Mouse (Mus musculus): ENCODE data around the gene Pcnt. TPM values are rescaled to one million over a fixed set of nuclear protein-coding genes. Genes with fewer than 3 reads are reported as not detected.

Pcnt gene
- polyA plus RNA-seq, 1 experiment from 2014 or later, result 8.7 TPM

DNA sequence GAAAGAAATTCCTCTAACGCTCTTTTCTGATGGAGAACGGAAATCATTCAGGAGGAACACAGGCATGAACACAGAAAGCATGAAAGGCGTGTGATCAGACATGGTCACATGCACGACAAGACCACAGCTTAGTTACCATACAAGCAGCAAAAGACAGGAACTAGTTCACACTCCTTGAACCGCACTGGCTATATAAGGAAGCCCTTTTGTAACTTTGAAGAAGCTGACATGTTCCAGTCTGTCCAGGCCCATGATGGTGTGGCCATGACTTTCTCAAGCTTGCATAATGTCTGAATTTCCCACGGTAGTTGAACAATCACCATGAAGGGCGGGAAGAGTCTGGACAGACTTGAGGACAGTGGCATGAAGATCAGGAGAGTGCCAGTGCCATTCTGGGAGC lies 16.9 kb downstream of the Pcnt start:
- Histone ChIP-seq H3K27ac (ENCODE audit: low read length) (no peak overlapping the region), H3K9ac (replicated peaks; ENCODE audit: low read depth, low read length) (no peak overlapping the region), H3K4me2 (ENCODE audit: low read length) (no peak overlapping the region), H3K27me3 (replicated peaks; ENCODE audit: control insufficient read depth, insufficient read depth, low read length) (no peaks in the 10 kb centered on the region), H3K4me1 (replicated peaks; ENCODE audit: control insufficient read depth, insufficient read depth, low read length) (no peaks in the 10 kb centered on the region), H3K4me3 (replicated peaks; ENCODE audit: low read length) (no peak overlapping the region), H3K36me3 (ENCODE audit: control insufficient read depth, insufficient read depth) (peaks cover 28% of the 10 kb centered on the region), H3K9me3 (ENCODE audit: control insufficient read depth, low read length) (no peaks in the 10 kb centered on the region)
- WGBS, result 94% methylated on average over 7 of the region's 7 CpGs
- ATAC-seq, result no peak

DNA sequence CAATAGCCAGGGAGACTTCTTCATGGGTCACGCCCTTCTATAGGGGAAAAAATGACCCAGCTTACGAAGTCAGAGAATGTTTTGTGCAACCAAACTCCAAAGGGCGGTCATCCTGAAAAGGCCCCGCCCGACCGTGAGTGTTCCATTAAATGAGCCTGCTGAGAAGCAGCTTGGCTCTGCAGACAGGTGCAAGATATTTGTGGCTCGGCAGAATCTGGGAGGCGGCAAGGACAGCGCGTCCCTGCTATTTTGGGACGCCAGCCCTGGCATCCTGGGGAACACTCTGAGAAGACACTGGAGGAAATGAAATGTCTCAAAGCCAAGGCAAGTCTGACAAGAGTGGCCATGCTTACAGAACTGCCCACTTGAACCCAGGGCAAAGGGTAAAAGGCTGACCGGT lies 25.8 kb downstream of the Pcnt start:
- Histone ChIP-seq H3K4me3 (replicated peaks; ENCODE audit: low read length) (no peak overlapping the region), H3K36me3 (ENCODE audit: control insufficient read depth, insufficient read depth) (peaks cover 33% of the 10 kb centered on the region), H3K4me1 (replicated peaks; ENCODE audit: control insufficient read depth, insufficient read depth, low read length) (no peaks in the 10 kb centered on the region), H3K4me2 (ENCODE audit: low read length) (no peak overlapping the region), H3K9me3 (ENCODE audit: control insufficient read depth, low read length) (no peaks in the 10 kb centered on the region), H3K27ac (ENCODE audit: low read length) (no peak overlapping the region), H3K27me3 (replicated peaks; ENCODE audit: control insufficient read depth, insufficient read depth, low read length) (no peaks in the 10 kb centered on the region), H3K9ac (replicated peaks; ENCODE audit: low read depth, low read length) (no peak overlapping the region)
- 88% methylated on average over 12 of the region's 12 CpGs for WGBS
- no peak for ATAC-seq

DNA sequence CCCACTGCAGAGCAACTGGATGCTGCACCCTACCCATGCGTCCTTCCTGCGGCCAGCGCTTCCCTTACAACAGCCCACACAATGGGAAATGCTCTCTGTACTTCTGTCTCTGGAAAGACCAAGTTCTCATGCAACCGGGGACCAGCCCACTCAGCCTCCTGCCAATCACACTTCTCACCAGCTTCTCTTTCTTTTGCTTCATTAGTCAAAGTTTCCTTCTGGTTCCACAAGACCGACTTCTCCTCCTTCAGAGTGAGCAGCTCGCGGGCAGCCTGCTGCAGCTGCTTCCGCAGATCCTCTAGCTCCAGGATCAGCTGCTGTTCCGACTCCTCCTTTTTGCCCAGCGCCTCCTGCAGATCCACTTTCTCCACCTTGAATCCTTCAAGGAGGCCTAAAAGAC lies 34.1 kb downstream of the Pcnt start:
- ATAC-seq, result no peak
- Histone ChIP-seq H3K36me3 (ENCODE audit: control insufficient read depth, insufficient read depth) (peaks cover 29% of the 10 kb centered on the region), H3K4me1 (replicated peaks; ENCODE audit: control insufficient read depth, insufficient read depth, low read length) (no peaks in the 10 kb centered on the region), H3K9me3 (ENCODE audit: control insufficient read depth, low read length) (no peaks in the 10 kb centered on the region), H3K27me3 (replicated peaks; ENCODE audit: control insufficient read depth, insufficient read depth, low read length) (no peaks in the 10 kb centered on the region), H3K4me3 (replicated peaks; ENCODE audit: low read length) (no peak overlapping the region), H3K27ac (ENCODE audit: low read length) (no peak overlapping the region), H3K9ac (replicated peaks; ENCODE audit: low read depth, low read length) (no peak overlapping the region), H3K4me2 (ENCODE audit: low read length) (no peak overlapping the region)
- 94% methylated on average over 10 of the region's 10 CpGs for WGBS

DNA sequence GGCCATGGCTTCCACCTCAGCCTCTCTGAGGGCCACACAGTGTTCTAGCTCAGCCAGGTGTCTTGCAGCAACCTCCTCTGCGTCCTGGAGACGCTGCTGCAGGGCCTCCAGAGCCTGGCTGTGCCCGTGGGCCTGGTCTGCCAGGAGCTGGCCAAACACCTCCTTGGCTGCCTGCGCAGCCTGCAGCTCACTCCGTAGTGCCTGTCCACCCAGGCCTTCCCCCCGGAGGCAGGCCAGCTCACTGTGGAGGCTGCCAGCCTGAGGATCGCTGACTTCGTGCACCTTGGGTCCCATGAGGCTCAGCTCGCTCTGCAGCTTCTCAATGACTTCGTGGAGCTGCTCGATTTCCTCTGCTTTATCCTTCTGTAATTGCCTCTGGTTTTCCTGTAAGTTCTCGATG lies 50.0 kb downstream of the Pcnt start:
- WGBS, result 92% methylated on average over 12 of the region's 12 CpGs
- H3K9ac ChIP-seq (replicated peaks; ENCODE audit: low read depth, low read length), result no peak overlapping the region

DNA sequence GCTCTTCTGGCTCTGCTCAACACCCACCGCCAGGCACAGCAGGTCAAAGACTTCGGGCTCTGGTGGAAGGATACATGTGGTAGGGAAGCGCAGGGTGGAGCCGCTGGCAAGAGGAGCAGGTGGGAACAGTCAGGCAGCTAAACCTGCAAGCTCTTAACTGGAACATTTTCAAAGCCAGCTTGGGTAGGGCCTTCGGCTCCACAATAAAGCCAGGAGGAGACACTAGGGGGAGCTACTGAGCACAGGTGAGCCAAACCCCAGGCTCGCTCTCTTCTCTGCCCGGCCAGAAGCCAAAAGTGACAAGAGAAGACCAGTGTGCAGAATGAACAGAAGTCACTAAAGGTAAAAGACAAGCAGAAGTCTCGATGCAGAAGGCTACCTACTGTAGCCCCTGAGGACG lies 50.8 kb downstream of the Pcnt start:
- Histone ChIP-seq H3K27ac (ENCODE audit: low read length) (no peak overlapping the region), H3K9ac (replicated peaks; ENCODE audit: low read depth, low read length) (no peak overlapping the region), H3K9me3 (ENCODE audit: control insufficient read depth, low read length) (no peaks in the 10 kb centered on the region), H3K4me3 (replicated peaks; ENCODE audit: low read length) (no peak overlapping the region), H3K27me3 (replicated peaks; ENCODE audit: control insufficient read depth, insufficient read depth, low read length) (no peaks in the 10 kb centered on the region), H3K36me3 (ENCODE audit: control insufficient read depth, insufficient read depth) (peaks cover 10% of the 10 kb centered on the region), H3K4me1 (replicated peaks; ENCODE audit: control insufficient read depth, insufficient read depth, low read length) (no peaks in the 10 kb centered on the region), H3K4me2 (ENCODE audit: low read length) (no peak overlapping the region)
- ATAC-seq, result no peak
- 83% methylated on average over 9 of the region's 9 CpGs for WGBS

More for the DNA sequence above, 50.0 kb downstream of the Pcnt start:
- no peak overlapping the region for H3K4me2 ChIP-seq (ENCODE audit: low read length)
- no peak overlapping the region for H3K4me3 ChIP-seq (replicated peaks; ENCODE audit: low read length)
- no peak overlapping the region for H3K27ac ChIP-seq (ENCODE audit: low read length)
- no peaks in the 10 kb centered on the region for H3K27me3 ChIP-seq (replicated peaks; ENCODE audit: control insufficient read depth, insufficient read depth, low read length)
- H3K9me3 ChIP-seq (ENCODE audit: control insufficient read depth, low read length), result no peaks in the 10 kb centered on the region
- H3K4me1 ChIP-seq (replicated peaks; ENCODE audit: control insufficient read depth, insufficient read depth, low read length), result no peaks in the 10 kb centered on the region
- no peak for ATAC-seq
- peaks cover 9% of the 10 kb centered on the region; the same call in 1 of the 2 replicates for H3K36me3 ChIP-seq (ENCODE audit: control insufficient read depth, insufficient read depth)

DNA sequence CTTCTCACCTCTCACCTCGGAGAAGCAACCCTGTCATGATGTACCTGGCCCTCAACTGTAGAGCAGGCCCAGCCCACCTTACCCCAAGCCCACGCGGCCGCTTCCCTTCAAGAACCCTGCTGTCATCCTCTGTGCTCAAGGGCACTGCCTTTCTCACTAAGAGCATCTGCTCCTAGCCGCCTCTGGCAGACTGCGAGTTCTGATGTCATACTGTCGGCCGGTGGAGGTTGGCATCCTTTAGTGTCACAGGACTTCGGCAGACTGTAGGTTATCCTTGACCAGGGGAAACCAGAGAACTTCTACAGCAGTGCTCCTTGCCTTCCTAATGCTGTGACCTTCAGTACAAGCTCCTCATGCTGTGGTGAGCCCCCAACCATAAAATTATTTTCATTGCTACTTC lies 51.4 kb downstream of the Pcnt start:
- no peaks in the 10 kb centered on the region for H3K4me1 ChIP-seq (replicated peaks; ENCODE audit: control insufficient read depth, insufficient read depth, low read length)
- WGBS, result 96% methylated on average over 9 of the region's 9 CpGs
- no peak overlapping the region for H3K4me3 ChIP-seq (replicated peaks; ENCODE audit: low read length)
- H3K36me3 ChIP-seq (ENCODE audit: control insufficient read depth, insufficient read depth), result peaks cover 12% of the 10 kb centered on the region
- H3K9ac ChIP-seq (replicated peaks; ENCODE audit: low read depth, low read length), result no peak overlapping the region
- ATAC-seq, result no peak
- no peak overlapping the region for H3K27ac ChIP-seq (ENCODE audit: low read length)
- no peak overlapping the region for H3K4me2 ChIP-seq (ENCODE audit: low read length)
- H3K27me3 ChIP-seq (replicated peaks; ENCODE audit: control insufficient read depth, insufficient read depth, low read length), result no peaks in the 10 kb centered on the region
- H3K9me3 ChIP-seq (ENCODE audit: control insufficient read depth, low read length), result no peaks in the 10 kb centered on the region

DNA sequence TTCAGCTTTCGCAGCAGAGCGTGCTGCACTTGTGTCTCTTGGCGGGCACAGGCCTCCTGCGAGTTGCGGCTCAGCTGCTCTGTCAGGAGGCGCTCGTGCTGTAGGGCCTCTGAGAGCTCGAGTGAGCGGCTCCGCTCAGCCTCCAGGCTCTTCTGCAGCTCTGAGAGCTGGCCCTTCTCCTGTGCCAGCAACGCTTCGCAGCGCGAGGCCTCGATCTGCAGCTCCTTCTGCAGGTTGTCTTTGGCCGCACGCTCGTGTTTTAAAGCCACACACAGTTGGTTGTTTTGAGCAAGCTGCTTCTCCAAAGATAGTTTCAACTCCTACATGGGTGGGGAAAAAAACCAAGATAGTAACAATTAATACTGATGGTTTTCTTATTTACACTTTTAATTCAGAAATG lies 67.6 kb downstream of the Pcnt start:
- Histone ChIP-seq H3K27me3 (replicated peaks; ENCODE audit: control insufficient read depth, insufficient read depth, low read length) (no peaks in the 10 kb centered on the region), H3K4me3 (replicated peaks; ENCODE audit: low read length) (no peak overlapping the region), H3K4me2 (ENCODE audit: low read length) (no peak overlapping the region), H3K9me3 (ENCODE audit: control insufficient read depth, low read length) (no peaks in the 10 kb centered on the region), H3K9ac (replicated peaks; ENCODE audit: low read depth, low read length) (no peak overlapping the region), H3K27ac (ENCODE audit: low read length) (no peak overlapping the region), H3K36me3 (ENCODE audit: control insufficient read depth, insufficient read depth) (peaks cover 12% of the 10 kb centered on the region), H3K4me1 (replicated peaks; ENCODE audit: control insufficient read depth, insufficient read depth, low read length) (no peaks in the 10 kb centered on the region)
- WGBS, result 94% methylated on average over 18 of the region's 18 CpGs
- ATAC-seq, result no peak

DNA sequence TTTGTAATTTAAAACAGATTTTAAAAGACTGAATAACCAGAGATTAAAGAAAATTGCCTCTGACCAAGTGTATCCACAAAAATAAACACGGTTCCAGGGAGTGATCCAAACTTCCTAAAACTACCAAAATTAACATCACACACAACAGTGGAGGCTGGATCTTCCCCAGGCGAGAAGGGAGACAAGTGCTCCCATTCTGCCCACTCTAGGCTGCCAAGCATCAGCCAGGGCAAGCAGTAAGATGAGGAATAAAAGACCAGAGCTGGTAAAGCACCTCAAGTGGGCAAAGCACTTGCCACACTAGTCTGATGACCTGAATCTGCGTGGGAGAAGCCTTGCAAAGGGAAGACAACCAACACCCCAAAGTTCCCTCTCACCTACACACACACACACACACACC lies 70.8 kb downstream of the Pcnt start:
- H3K27ac ChIP-seq (ENCODE audit: low read length), result no peak overlapping the region
- H3K9me3 ChIP-seq (ENCODE audit: control insufficient read depth, low read length), result no peaks in the 10 kb centered on the region
- peaks cover 12% of the 10 kb centered on the region for H3K36me3 ChIP-seq (ENCODE audit: control insufficient read depth, insufficient read depth)
- H3K4me3 ChIP-seq (replicated peaks; ENCODE audit: low read length), result no peak overlapping the region
- WGBS, result 74% methylated on average over 3 of the region's 3 CpGs
- no peaks in the 10 kb centered on the region for H3K27me3 ChIP-seq (replicated peaks; ENCODE audit: control insufficient read depth, insufficient read depth, low read length)
- ATAC-seq, result no peak
- no peak overlapping the region for H3K9ac ChIP-seq (replicated peaks; ENCODE audit: low read depth, low read length)
- H3K4me1 ChIP-seq (replicated peaks; ENCODE audit: control insufficient read depth, insufficient read depth, low read length), result no peaks in the 10 kb centered on the region
- H3K4me2 ChIP-seq (ENCODE audit: low read length), result no peak overlapping the region

DNA sequence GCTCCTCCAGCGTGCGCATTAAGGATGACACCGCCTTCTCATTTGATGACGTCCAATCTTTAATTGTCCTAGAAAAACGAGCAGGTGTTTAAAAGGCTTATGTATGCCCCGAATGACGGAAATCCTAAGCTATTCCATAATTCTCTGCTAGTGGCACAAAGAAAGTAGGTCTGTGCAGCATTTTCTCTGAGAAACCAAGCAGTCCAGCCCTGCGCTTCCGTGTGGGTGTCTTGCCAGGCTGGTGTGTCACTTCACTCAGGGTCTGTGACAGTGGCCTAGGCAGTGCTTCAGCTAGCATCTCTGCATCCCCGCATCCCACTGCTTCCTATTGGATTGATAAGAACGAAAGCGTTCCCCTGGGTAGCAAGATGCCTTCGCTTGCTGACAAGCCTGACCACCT lies 73.8 kb downstream of the Pcnt start:
- Histone ChIP-seq H3K36me3 (ENCODE audit: control insufficient read depth, insufficient read depth) (peaks cover 6% of the 10 kb centered on the region; the same call in 1 of the 2 replicates), H3K9me3 (ENCODE audit: control insufficient read depth, low read length) (no peaks in the 10 kb centered on the region), H3K9ac (replicated peaks; ENCODE audit: low read depth, low read length) (no peak overlapping the region), H3K4me3 (replicated peaks; ENCODE audit: low read length) (no peak overlapping the region), H3K27me3 (replicated peaks; ENCODE audit: control insufficient read depth, insufficient read depth, low read length) (no peaks in the 10 kb centered on the region), H3K27ac (ENCODE audit: low read length) (no peak overlapping the region), H3K4me2 (ENCODE audit: low read length) (no peak overlapping the region), H3K4me1 (replicated peaks; ENCODE audit: control insufficient read depth, insufficient read depth, low read length) (no peaks in the 10 kb centered on the region)
- WGBS, result 92% methylated on average over 13 of the region's 13 CpGs
- ATAC-seq, result no peak

DNA sequence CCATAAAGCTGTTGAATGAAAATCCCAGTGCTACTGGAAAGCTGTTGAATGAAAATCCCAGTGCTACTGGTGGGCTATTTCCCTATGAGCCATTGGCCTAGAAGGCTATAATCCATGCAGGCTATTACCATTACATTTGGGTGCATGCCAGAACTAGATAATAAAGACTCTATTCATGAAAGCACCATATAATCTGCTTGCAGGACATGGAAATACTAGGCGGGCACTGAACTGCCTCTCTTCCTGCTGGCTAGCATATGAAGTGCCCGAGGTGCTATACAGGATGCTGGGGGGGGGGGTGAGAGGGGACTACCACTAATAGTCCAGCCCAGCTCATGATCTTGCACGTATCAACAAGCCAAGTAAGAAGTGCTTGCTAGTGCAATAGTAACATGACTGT lies 79.4 kb downstream of the Pcnt start:
- Histone ChIP-seq H3K9me3 (ENCODE audit: control insufficient read depth, low read length) (no peaks in the 10 kb centered on the region), H3K27me3 (replicated peaks; ENCODE audit: control insufficient read depth, insufficient read depth, low read length) (no peaks in the 10 kb centered on the region), H3K27ac (ENCODE audit: low read length) (no peak overlapping the region), H3K36me3 (ENCODE audit: control insufficient read depth, insufficient read depth) (0 out of 2 replicates have a peak, but pooled peaks cover under 1% of the 10 kb centered on the region), H3K4me3 (replicated peaks; ENCODE audit: low read length) (no peak overlapping the region), H3K9ac (replicated peaks; ENCODE audit: low read depth, low read length) (no peak overlapping the region), H3K4me2 (ENCODE audit: low read length) (no peak overlapping the region), H3K4me1 (replicated peaks; ENCODE audit: control insufficient read depth, insufficient read depth, low read length) (0 out of 2 replicates have a peak, but pooled peaks cover 3% of the 10 kb centered on the region)
- 16% methylated on average over 3 of the region's 3 CpGs for WGBS
- ATAC-seq, result peak; percentile 80
